Mouse (Mus musculus): Measurements from ENCODE around the gene Sox10. TPM values are rescaled to one million over a fixed set of nuclear protein-coding genes. Genes with fewer than 3 reads are reported as not detected.

Gene Sox10
- polyA plus RNA-seq, 1 experiment from 2014 or later, result 8.2 TPM

DNA sequence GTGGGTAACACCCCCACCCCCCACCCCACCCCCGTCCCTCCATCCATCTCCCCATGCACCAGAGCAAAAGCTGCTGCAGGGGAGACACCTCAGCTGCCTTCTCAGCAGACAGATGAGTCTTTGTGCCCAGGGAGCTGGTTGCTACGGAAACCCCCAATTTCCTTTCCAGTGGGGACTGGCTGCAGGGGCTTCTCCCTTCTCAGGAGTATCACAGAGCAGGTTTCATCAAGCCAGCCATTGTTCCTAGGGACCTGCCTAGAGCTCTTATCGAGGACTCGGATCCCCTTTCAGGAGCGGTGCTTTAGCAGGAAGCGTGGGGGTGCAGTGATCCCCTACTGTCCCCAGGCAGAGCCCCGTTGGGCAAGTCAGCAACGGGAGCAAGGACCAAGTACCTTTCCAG is 13.2 kb downstream of the Sox10 start:
- Histone ChIP-seq H3K9ac (no peak overlapping the region), H3K36me3 (peaks cover 30% of the 10 kb centered on the region), H3K27me3 (replicated peaks) (no peaks in the 10 kb centered on the region; the same call in 1 of the 2 replicates), H3K4me1 (replicated peaks) (no peaks in the 10 kb centered on the region), H3K4me2 (replicated peaks) (no peak overlapping the region), H3K9me3 (no peaks in the 10 kb centered on the region), H3K4me3 (replicated peaks) (no peak overlapping the region), H3K27ac (peak overlapping the region; percentile 58)
- 83% methylated on average over 8 of the region's 8 CpGs for WGBS
- ATAC-seq, result no peak

- peaks cover 41% of the 10 kb centered on the region for H3K36me3 ChIP-seq
- no peak overlapping the region for H3K9ac ChIP-seq
- no peaks in the 10 kb centered on the region for H3K9me3 ChIP-seq
- WGBS, result 47% methylated on average over 7 of the region's 7 CpGs
- 0 out of 2 replicates have a peak, but pooled peaks cover under 1% of the 10 kb centered on the region for H3K4me1 ChIP-seq (replicated peaks)
- H3K27ac ChIP-seq, result no peak overlapping the region
- no peaks in the 10 kb centered on the region for H3K27me3 ChIP-seq (replicated peaks)
- H3K4me3 ChIP-seq (replicated peaks), result no peak overlapping the region
- peak; percentile 56 for ATAC-seq
- H3K4me2 ChIP-seq (replicated peaks), result no peak overlapping the region
These were observed 16.5 kb downstream of the Sox10 start for GRCm38 (mm10) chr15:79148533-79148932.

DNA sequence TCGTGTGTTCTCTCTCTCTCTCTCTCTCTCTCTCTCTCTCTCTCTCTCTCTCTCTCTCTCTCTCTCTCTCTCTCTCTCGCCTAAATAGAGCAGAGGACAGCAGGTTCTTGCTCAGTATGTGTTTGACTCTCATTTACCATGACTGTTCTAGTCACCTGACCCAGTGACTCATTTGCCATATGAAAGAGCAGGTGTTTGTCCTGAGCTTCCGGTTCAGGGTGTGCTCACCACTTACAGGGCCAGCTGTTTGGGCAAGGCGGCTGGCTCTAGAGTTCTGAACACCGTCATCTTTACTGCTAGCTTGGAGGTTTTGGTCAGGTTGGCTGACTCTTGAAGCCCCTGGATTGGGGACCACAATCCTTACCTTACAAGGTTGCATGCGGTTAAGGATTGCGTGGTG is 19.5 kb downstream of the Sox10 start:
- Histone ChIP-seq H3K4me2 (replicated peaks) (no peak overlapping the region), H3K27me3 (replicated peaks) (no peaks in the 10 kb centered on the region), H3K4me1 (replicated peaks) (peaks cover 8% of the 10 kb centered on the region; the same call in 1 of the 2 replicates), H3K36me3 (peaks cover 36% of the 10 kb centered on the region), H3K4me3 (replicated peaks) (no peak overlapping the region), H3K27ac (no peak overlapping the region), H3K9ac (no peak overlapping the region), H3K9me3 (no peaks in the 10 kb centered on the region)
- no peak for ATAC-seq
- WGBS, result 84% methylated on average over 7 of the region's 7 CpGs

DNA sequence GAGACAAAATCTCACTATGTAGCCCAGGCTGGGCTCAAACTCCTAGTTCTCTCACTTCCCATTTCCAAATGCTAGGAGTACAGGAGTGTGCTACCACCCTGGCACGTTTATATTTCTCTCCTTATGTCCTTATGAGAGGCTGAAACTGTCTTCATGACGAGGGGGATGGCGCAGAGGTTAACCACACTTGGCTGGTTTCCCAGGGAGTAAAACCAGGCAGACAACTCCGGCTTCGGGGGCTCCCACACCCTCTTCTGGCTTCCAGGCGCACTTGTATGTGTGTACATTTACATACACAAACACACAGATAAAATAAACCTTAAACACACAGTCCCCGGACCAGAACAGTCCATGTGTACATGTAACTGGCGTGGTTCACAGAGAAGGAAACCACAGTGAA is 21.0 kb downstream of the Sox10 start:
- WGBS, result 44% methylated on average over 8 of the region's 8 CpGs
- no peak overlapping the region for H3K27ac ChIP-seq
- ATAC-seq, result no peak

DNA sequence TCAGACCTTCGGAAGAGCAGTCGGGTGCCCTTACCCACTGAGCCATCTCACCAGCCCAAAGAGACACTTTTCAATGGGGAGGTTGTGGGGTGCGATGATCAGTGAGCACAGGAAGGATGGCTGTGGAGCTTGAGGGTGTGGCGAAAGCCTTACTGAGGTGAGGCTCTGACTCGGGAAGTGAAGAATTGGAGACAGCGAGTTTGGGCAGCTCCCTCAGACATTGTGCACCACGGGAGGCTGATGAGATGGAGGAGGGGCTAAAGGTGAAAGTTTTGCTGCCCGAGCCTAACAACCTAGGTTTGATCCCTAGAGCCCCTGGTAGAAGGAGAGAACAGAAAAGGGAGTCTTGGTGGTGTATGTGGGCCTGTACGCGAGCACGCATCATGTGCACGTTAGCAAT is 21.7 kb downstream of the Sox10 start:
- ATAC-seq, result no peak
- Histone ChIP-seq H3K9ac (no peak overlapping the region), H3K4me1 (replicated peaks) (peaks cover 8% of the 10 kb centered on the region; the same call in 1 of the 2 replicates), H3K4me3 (replicated peaks) (no peak overlapping the region), H3K27me3 (replicated peaks) (no peaks in the 10 kb centered on the region), H3K4me2 (replicated peaks) (no peak overlapping the region), H3K36me3 (peaks cover 22% of the 10 kb centered on the region), H3K9me3 (no peaks in the 10 kb centered on the region), H3K27ac (no peak overlapping the region)
- WGBS, result 85% methylated on average over 12 of the region's 12 CpGs

More for the DNA sequence above, 21.0 kb downstream of the Sox10 start:
- Histone ChIP-seq H3K9me3 (no peaks in the 10 kb centered on the region), H3K4me2 (replicated peaks) (no peak overlapping the region), H3K4me1 (replicated peaks) (peaks cover 8% of the 10 kb centered on the region; the same call in 1 of the 2 replicates), H3K27me3 (replicated peaks) (no peaks in the 10 kb centered on the region), H3K36me3 (peaks cover 26% of the 10 kb centered on the region), H3K9ac (no peak overlapping the region), H3K4me3 (replicated peaks) (no peak overlapping the region)

DNA sequence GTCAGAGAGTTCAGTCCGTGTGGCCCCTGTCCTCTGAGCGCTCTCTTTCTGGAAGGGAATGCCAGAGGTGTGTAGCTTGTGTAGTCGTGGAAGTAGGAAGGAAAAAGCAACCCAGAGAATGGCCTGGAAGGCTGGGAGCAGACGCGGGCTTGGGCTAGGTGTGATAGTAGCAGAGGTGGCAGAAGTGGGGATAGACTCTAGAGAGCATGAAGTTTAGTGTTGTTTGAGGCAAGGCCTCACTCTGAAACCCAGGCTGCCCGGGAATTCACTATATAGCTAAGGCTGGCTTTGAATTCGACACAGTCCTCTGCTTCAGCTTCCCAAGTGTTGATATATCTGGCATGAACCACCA is 23.5 kb downstream of the Sox10 start:
- Histone ChIP-seq H3K27ac (peak overlapping the region; percentile 48), H3K9ac (peak overlapping the region; percentile 89), H3K36me3 (peaks cover 10% of the 10 kb centered on the region), H3K4me2 (replicated peaks) (peak overlapping the region; percentile 85), H3K4me1 (replicated peaks) (peaks cover 8% of the 10 kb centered on the region; the same call in 1 of the 2 replicates), H3K9me3 (no peaks in the 10 kb centered on the region), H3K4me3 (replicated peaks) (peak overlapping the region; percentile 90), H3K27me3 (replicated peaks) (no peaks in the 10 kb centered on the region)
- ATAC-seq, result peak; percentile 45
- under 1% methylated on average over 7 of the region's 7 CpGs for WGBS

GRCm38 (mm10) chr15:79140866-79141565 is 24.0 kb downstream of the Sox10 start, which contains the start of the genes Polr2f and 1700088E04Rik:
Gene Polr2f, plus strand, starts transcription at chr15:79141009.
Gene 1700088E04Rik, minus strand, starts transcription at chr15:79141253.
- peak; percentile 95 for ATAC-seq
- WGBS, result under 1% methylated on average over 57 of the region's 57 CpGs
- Histone ChIP-seq H3K27ac (peak within 1 kb of the TSS; percentile 48), H3K36me3 (peaks cover 5% of the 10 kb centered on the region), H3K4me3 (replicated peaks) (peak within 1 kb of the TSS; percentile 90), H3K4me2 (replicated peaks) (peak within 1 kb of the TSS; percentile 85), H3K9ac (peak within 1 kb of the TSS; percentile 89), H3K9me3 (no peaks in the 10 kb centered on the region), H3K4me1 (replicated peaks) (peaks cover 8% of the 10 kb centered on the region; the same call in 1 of the 2 replicates), H3K27me3 (replicated peaks) (no peaks in the 10 kb centered on the region)

GRCm38 (mm10) chr15:79139640-79140039 is 25.4 kb downstream of the Sox10 start:
- Histone ChIP-seq H3K4me3 (replicated peaks) (no peak overlapping the region), H3K27ac (no peak overlapping the region), H3K27me3 (replicated peaks) (no peaks in the 10 kb centered on the region), H3K4me2 (replicated peaks) (no peak overlapping the region), H3K36me3 (no peaks in the 10 kb centered on the region), H3K9me3 (no peaks in the 10 kb centered on the region), H3K9ac (no peak overlapping the region), H3K4me1 (replicated peaks) (peaks cover 8% of the 10 kb centered on the region; the same call in 1 of the 2 replicates)
- no peak for ATAC-seq
- 60% methylated on average over 10 of the region's 10 CpGs for WGBS

- Histone ChIP-seq H3K9me3 (no peaks in the 10 kb centered on the region), H3K9ac (no peak overlapping the region), H3K36me3 (peaks cover 11% of the 10 kb centered on the region; the same call in 1 of the 2 replicates), H3K4me2 (replicated peaks) (no peak overlapping the region), H3K27me3 (replicated peaks) (no peaks in the 10 kb centered on the region), H3K4me1 (replicated peaks) (no peaks in the 10 kb centered on the region), H3K27ac (no peak overlapping the region), H3K4me3 (replicated peaks) (no peak overlapping the region)
- ATAC-seq, result no peak
- WGBS, result 67% methylated on average over 11 of the region's 11 CpGs
These were observed 29.1 kb downstream of the Sox10 start for GRCm38 (mm10) chr15:79135783-79136575.

DNA sequence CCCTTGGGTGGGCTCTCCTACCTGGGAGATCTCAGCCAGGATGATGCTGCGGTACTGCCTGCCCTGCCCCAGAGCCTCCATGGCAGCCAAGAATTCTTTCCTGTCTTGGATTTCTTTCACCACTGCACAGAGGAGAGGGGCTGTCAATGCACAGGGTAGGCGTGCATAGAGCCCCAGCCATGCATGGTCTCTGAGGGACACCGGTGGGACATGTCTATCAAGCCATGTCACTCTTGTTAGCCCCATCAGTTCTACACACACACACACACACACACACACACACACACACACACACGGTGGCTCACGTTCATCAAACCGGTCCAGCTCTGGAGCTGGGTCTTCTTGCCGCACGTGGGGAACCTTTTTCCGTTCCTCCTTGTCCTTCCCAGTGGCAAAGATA is 29.7 kb downstream of the Sox10 start:
- no peak overlapping the region for H3K9ac ChIP-seq
- no peak overlapping the region for H3K4me3 ChIP-seq (replicated peaks)
- no peak for ATAC-seq
- WGBS, result 74% methylated on average over 9 of the region's 9 CpGs
- H3K27ac ChIP-seq, result no peak overlapping the region
- H3K36me3 ChIP-seq, result peaks cover 11% of the 10 kb centered on the region; the same call in 1 of the 2 replicates
- no peaks in the 10 kb centered on the region for H3K27me3 ChIP-seq (replicated peaks)
- no peak overlapping the region for H3K4me2 ChIP-seq (replicated peaks)
- H3K9me3 ChIP-seq, result no peaks in the 10 kb centered on the region
- H3K4me1 ChIP-seq (replicated peaks), result no peaks in the 10 kb centered on the region

- WGBS, result 87% methylated on average over 9 of the region's 9 CpGs
- no peaks in the 10 kb centered on the region for H3K4me1 ChIP-seq (replicated peaks)
These were observed 30.4 kb downstream of the Sox10 start for GRCm38 (mm10) chr15:79134496-79135270.

GRCm38 (mm10) chr15:79133191-79133661 is 31.8 kb downstream of the Sox10 start:
- Histone ChIP-seq H3K27me3 (replicated peaks) (no peaks in the 10 kb centered on the region), H3K9ac (no peak overlapping the region), H3K4me1 (replicated peaks) (no peaks in the 10 kb centered on the region), H3K4me2 (replicated peaks) (no peak overlapping the region), H3K9me3 (no peaks in the 10 kb centered on the region), H3K27ac (no peak overlapping the region), H3K4me3 (replicated peaks) (no peak overlapping the region), H3K36me3 (peaks cover 11% of the 10 kb centered on the region; the same call in 1 of the 2 replicates)
- 74% methylated on average over 6 of the region's 6 CpGs for WGBS
- ATAC-seq, result no peak

More at GRCm38 (mm10) chr15:79134496-79135270, 30.4 kb downstream of the Sox10 start:
- Histone ChIP-seq H3K9ac (no peak overlapping the region), H3K36me3 (peaks cover 11% of the 10 kb centered on the region; the same call in 1 of the 2 replicates), H3K27me3 (replicated peaks) (no peaks in the 10 kb centered on the region), H3K4me3 (replicated peaks) (no peak overlapping the region), H3K27ac (no peak overlapping the region), H3K4me2 (replicated peaks) (no peak overlapping the region), H3K9me3 (no peaks in the 10 kb centered on the region)
- no peak for ATAC-seq

Measured in intestine, embryonic 15.5 days (tissue).